Mouse (Mus musculus) hematopoietic stem cell, adult 5-6 weeks (primary cell): ENCODE data around the gene Klhl31. TPM values are rescaled to one million over a fixed set of nuclear protein-coding genes. Genes with fewer than 3 reads are reported as not detected.

ENCODE experiments used
- ATAC-seq, 2 experiments: fragments of 125-278 bp in 1 of 2; replicated peaks in 1 of 2; 2 replicates each; pipeline ENCODE4 v1.8.0; 2016 to 2017; ENCODE audit warnings: inconsistent platforms in 2 of 2, mild to moderate bottlenecking in 2 of 2, moderate number of reproducible peaks in 2 of 2, low read depth in 1 of 2, moderate TSS enrichment in 1 of 2; ENCODE audit not compliant: low FRiP score in 2 of 2, poor library complexity in 2 of 2, severe bottlenecking in 2 of 2, insufficient read depth in 1 of 2, low TSS enrichment in 1 of 2
- total RNA-seq: library from RNA; stranded (forward); fragments of 172-1452, 232-1000 nt; gene quantifications from 2 replicates; pipeline ENCODE4 v1.2.3, GENCODE M21; 2017

Klhl31 gene
- total RNA-seq, 1 experiment from 2014 or later = not detected

GRCm38 (mm10) chr9:77618392-77618791 is 17.9 kb upstream of the Klhl31 start:
- ATAC-seq = no peak

- no peak for ATAC-seq
Observed at GRCm38 (mm10) chr9:77620077-77620476, 16.2 kb upstream of the Klhl31 start.

GRCm38 (mm10) chr9:77620482-77620881 is 15.8 kb upstream of the Klhl31 start:
- no peak for ATAC-seq

- ATAC-seq = no peak
Observed at GRCm38 (mm10) chr9:77622874-77623273, 13.4 kb upstream of the Klhl31 start.

DNA sequence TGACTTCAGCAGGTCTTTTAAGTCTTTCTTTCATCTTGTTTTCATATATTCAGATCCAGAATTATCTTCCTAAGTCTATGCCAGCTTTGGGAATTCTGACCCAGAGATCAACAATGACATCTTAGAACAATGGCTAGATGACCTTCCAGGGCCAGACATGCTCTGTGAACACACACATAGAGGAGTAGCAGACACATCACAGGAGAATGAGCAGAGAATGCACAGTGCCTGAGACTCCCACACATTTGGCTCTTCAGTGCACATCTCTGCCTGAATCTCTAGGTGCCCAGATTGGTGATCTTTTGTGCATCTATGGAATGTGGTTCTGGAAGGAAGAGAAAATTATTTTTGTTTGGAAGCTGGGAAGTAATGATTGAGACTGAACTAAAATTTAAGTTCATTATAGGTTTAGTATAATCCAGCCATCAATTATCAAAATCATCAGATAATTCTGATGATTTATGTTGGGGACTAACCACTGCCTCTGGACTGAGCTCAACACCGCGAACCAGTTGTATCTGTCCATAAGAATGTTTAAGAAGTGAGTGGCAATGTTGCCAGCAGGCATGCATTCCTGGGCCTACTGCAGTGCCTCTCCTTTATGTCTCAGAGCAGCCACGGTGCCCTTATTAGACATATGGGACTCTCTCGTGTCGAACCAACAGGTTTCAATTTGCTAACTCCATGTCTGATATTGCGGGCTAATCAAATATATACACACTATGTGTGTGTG is 12.8 kb upstream of the Klhl31 start:
- ATAC-seq = no peak

GRCm38 (mm10) chr9:77624171-77624570 is 12.1 kb upstream of the Klhl31 start:
- ATAC-seq = no peak

DNA sequence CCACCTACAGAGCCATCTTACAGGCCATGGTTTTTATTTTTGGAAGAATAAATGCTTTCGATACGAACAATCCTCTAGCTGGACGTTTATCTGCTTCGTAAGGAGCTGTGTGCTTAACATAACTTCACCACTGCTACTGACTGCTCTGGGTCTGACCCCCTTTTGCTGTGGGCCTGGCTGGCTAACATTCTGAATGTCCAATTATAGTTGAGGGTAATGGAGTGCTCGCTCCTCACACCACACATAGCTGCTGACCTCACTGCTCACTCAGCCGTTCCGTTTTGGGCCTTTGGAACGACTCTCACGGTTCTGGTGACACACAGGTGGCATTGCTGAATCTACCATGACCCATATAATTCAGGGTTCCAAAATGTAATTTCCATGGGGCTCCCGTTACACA is 7.6 kb upstream of the Klhl31 start:
- no peak for ATAC-seq

DNA sequence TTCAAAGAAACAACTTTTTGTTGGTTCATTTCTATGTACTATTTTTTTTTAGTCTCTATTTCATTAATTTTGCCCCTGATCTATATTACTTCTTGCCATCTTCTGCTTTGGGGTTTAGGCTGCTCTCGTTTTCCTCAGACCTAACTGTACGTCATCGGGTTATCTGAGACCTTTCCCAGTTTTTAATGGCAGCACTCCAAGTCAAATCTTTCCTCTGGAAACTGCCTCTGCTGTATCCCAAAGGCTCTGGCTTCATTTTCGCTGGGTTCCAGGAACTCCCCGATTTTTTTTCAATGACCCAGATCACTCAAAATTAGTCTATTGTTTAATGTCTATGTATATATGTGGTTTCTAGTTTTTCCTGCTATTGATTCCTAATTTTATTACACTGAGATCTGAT is 6.6 kb upstream of the Klhl31 start:
- ATAC-seq = no peak

DNA sequence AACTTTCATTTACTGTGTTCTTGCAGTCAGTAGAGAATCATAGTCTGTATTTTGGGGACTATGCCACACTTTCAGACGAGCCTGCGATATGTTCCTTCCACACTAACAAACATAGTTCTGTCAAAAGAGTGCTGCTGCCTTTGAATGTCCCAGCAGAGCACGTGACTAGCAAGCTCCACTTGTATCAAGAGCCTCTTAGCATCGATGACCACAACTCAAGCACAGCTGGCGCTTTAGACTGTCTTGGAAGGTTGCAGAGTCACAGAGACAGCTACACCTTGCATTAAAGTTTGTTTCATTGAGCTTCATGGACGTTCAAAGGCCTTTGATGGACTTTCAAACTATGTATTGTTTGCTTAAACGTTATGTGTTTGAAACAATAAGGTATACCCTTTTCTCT is 5.5 kb upstream of the Klhl31 start:
- no peak for ATAC-seq

- ATAC-seq = no peak
Observed at GRCm38 (mm10) chr9:77632432-77632831, 3.9 kb upstream of the Klhl31 start.

- ATAC-seq = no peak
Observed at GRCm38 (mm10) chr9:77636003-77636402, 297 bp upstream of the Klhl31 start.

GRCm38 (mm10) chr9:77637357-77637756 is 1.1 kb downstream of the Klhl31 start:
- no peak for ATAC-seq

DNA sequence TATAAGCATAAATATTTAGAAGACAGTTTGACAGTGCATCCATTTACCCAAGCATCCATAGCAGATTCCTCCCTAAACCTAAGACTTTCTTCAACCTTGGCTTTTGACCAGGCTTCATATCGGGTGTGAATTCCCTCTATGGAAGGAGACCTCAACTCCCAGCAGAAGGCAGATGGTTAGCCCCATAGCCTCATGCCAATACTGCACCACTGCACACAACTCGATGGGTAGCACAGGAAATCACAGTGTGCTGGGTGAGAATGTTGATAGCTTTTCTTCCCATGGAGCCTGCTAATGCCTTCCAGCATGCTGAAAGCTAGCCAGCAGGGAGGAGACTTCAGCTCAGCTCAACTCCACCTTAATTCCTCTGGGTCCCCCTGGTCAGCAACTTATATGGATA is 8.9 kb downstream of the Klhl31 start:
- no peak for ATAC-seq

DNA sequence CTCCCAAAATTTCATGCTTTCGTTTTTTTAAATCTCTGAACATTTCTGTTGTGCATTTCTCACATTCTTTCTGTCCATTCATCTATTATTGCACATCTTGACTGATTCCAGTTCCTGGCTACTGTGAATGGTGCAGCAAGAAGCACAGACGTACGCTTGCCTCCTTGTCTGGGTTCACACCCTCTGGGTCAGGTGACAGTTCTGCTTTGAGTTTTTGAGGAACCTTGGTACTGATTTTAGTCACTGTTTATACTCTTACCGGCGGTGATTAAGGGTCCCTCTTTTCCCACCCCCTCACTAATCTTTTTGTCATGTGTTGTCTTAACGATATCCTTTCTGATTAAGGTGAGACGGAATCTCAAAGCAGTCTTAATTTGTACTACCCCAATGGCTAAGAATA is 15.5 kb downstream of the Klhl31 start:
- ATAC-seq = no peak

GRCm38 (mm10) chr9:77653907-77654306 is 17.6 kb downstream of the Klhl31 start:
- ATAC-seq = no peak

DNA sequence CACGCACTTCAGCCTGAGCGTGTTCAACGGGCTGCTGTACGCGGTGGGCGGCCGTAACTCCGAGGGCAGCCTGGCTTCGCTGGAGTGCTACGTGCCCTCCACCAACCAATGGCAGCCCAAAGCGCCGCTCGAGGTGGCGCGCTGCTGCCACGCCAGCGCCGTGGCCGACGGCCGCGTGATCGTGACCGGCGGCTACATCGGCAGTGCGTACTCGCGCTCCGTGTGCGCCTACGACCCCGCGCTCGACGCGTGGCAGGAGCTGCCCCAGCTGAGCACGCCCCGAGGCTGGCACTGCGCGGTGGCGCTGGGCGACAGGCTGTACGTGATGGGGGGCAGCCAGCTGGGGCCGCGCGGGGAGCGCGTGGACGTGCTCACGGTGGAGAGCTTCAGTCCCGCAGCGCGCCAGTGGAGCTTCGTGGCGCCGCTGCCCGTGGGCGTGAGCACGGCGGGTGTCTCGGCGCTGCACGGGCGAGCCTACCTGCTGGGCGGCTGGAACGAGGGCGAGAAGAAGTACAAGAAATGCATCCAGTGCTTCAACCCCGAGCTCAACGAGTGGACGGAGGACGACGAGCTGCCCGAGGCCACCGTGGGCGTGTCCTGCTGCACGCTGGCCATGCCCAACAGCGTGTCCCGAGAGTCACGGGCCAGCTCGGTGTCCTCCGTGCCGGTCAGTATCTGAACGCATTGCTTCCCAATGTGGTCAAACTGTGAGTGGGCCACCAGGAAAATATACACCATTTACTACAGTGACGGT is 19.1 kb downstream of the Klhl31 start:
- peak; percentile 42 to 46; a peak in 2 of 4 replicates for ATAC-seq

DNA sequence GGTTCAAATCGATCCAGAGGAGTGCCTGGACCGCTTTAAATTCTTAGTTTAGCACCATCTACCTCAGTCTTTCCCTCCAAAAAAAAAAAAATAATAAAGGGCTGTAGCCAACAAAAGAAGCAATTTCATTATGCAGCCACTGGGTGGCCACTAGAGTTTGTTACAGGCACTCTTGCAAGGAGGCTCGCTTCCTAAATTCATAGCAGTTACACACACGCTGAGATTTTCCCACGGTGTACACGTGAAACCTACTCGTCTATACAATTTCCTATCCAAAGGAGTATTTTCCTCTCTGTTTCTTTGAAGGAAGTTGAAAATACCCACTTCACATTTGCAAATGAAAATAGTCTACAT is 19.6 kb downstream of the Klhl31 start:
- peak; percentile 72 to 86 for ATAC-seq

GRCm38 (mm10) chr9:77662917-77663316 is 26.6 kb downstream of the Klhl31 start:
- no peak for ATAC-seq

- no peak for ATAC-seq
Observed at GRCm38 (mm10) chr9:77670095-77670494, 33.8 kb downstream of the Klhl31 start.
